Mouse (Mus musculus) ES-E14 (cell line): ENCODE measurements around the gene C1ql2.

Experiments used
- CHD2 ChIP-seq: IDR thresholded peaks from 2 replicates; pipeline ENCODE4 v1.6.1; 2014; ENCODE audit warnings: mild to moderate bottlenecking, low read depth, low read length, inconsistent platforms
- MAFK ChIP-seq: IDR thresholded peaks from 2 replicates; pipeline ENCODE4 v1.6.1; 2014; ENCODE audit warnings: mild to moderate bottlenecking, low read depth, low read length, inconsistent platforms; ENCODE audit not compliant: insufficient read depth
- ZC3H11A ChIP-seq: IDR thresholded peaks from 2 replicates; pipeline ENCODE4 v1.6.1; 2012; ENCODE audit warnings: low read depth, mild to moderate bottlenecking, inconsistent platforms, low read length, borderline replicate concordance
- ZNF384 ChIP-seq: IDR thresholded peaks from 2 replicates; pipeline ENCODE4 v1.6.1; 2012; ENCODE audit warnings: low read depth, low read length, inconsistent platforms

- TF ChIP-seq ZC3H11A (no peak), ZNF384 (no peak), MAFK (no peak), CHD2 (no peak)
Observed at GRCm38 (mm10) chr1:120327714-120328113, 12.7 kb upstream of the C1ql2 start.
